Mouse (Mus musculus): ENCODE results near the gene Ppp1r2.

Gene Ppp1r2

DNA sequence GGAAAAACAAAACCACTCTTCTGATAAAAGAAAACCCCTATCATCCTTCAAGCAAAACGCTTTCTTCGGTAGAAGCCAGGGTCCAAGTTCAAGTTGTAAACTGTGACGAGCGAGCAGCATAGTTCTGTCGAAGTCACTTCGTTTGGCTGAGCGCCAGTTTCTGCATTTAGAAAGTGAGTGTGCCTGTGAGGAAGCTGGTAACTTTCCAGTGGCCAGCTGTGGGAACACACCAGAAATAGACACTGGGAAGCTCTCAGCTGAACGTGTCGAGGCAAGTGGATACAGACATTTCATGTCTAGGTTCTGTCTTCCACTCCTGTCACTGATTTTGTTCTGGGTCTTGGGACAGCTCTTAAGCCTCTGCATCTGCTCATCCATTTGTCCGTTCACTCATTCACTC is 15.2 kb upstream of the Ppp1r2 start:
- DNase-seq (ENCODE audit: low spot score in 2 of 2) = no peak

- no peak for DNase-seq (ENCODE audit: low spot score in 2 of 2)
These were observed 12.6 kb upstream of the Ppp1r2 start for GRCm38 (mm10) chr16:31287712-31288111.

DNA sequence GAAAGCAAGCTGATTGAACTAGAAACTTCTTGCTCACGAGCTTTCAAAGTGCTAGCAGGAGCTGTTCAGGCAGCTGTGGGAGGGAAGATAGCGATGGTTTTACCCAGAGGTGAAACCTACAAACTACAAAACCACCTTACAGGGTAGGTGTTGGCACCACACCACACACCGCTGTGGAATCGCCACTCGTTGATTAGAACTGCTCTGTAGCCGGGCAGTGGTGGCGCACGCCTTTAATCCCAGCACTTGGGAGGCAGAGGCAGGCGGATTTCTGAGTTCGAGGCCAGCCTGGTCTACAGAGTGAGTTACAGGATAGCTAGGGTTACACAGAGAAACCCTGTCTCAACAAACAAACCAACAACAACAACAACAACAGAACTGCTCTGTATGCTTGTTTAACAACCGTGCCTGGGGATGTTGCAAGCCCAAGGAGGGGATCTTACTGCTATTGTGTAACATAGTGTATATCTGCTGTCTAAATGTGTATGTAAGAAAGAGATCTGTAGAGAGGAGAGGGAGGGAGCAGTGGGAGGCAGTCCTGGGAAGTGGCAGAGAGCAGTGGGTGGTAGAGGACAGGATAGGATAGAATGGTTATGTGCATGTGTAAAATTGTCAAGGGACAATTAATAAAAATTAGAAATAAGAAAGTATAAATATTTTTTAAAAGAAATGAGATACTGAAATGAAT is 11.9 kb upstream of the Ppp1r2 start:
- DNase-seq (ENCODE audit: low spot score in 2 of 2) = no peak

DNA sequence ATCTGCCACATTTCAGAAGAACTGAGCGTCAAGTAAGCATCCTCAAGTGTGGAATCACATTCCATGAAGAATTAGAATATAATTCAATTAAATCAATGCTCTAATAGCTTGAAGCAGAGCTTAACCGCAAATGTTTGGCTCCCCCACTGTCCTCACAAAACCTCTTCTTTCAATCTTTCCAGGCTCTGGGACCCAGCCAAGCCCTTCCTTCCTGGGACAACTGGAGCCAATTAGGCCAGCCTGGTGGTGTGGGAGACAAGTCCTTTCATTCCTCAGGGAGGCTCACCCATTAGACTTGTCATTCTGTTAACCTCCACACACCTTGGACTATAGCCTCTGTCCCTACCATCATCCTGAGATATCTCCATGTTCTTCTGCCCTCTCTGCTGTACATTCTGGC is 6.9 kb upstream of the Ppp1r2 start:
- DNase-seq (ENCODE audit: low spot score in 2 of 2) = no peak

DNA sequence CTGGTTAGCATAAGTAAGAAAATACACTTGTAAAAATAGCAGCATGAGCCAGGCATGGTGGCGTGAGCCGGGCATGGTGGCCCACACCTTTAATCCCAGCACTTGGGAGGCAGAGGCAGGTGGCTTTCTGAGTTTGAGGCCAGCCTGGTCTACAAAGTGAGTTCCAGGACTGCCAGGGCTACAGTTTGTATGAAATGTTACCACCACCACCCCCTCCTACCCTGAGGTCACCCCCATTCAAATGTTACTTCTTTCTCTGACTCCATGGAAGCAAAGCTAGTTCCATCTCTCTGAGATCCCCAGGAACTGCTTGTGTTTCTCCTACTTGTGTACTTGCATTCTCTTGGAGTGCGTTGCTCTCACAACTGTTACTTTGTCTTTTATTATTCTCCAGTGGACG is 5.1 kb upstream of the Ppp1r2 start:
- DNase-seq (ENCODE audit: low spot score in 2 of 2) = no peak

DNA sequence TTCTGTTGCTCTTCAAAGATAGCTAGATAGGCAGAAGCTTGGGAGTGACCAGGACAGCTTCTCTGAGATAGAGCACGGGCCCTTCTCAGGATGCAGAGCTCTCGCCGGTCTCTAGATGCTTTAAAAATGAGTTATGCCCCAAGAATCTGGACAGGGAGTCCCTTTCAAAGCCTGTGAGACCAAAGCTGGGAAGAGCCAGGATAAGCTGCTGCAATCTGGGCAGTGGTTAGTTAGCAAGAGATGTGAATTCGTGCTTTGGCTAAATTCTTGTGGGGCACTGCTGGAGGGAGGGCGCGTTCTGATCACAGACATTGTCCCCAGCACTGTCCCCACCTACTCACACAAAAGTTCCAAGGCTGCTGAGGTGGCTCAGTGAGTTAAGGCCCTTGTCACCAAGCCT is 3.5 kb upstream of the Ppp1r2 start:
- DNase-seq (ENCODE audit: low spot score in 2 of 2) = no peak

DNA sequence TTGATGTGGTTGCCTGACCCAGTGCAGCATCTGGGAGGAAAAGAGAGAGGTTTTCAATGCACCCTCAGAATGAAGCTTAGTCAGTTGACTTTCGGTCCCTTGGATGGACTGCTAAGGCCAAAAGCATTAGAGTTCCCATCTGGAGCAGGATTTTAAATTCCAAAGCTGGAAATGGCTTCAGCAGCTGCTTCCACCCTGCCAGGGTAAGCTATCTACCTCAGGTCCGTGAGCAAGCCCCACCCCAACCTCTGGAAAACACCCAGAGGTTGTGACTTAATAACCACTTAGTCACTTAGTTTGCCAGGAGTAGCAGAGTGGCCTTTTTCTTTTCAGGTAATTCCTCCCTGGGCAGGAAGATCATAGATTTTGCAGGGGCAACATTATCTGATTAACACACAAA is 3.0 kb upstream of the Ppp1r2 start:
- no peak for DNase-seq (ENCODE audit: low spot score in 2 of 2)

GRCm38 (mm10) chr16:31276962-31277361 is 1.9 kb upstream of the Ppp1r2 start:
- DNase-seq (ENCODE audit: low spot score in 2 of 2) = no peak

DNA sequence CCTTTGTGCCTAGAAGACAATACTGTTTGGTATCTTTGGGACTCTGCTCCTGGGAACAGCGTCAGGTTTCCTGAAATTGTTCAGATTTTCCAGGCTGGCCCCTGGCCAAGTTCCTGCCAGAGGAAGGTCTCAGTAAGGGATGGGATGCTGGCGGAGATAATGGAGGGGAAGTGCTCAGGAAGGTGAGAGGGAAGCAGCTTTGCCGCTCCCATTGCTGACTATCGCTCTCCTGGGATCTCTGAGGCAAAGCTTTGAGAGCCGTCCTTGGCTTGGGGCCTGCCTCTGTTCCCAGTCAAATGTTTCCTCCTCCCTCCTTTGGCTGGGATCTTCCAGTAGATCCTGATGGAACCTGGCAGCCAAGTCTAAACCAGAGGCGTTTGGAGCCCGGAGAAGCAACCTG is 1.5 kb upstream of the Ppp1r2 start:
- DNase-seq (ENCODE audit: low spot score in 2 of 2) = no peak

DNA sequence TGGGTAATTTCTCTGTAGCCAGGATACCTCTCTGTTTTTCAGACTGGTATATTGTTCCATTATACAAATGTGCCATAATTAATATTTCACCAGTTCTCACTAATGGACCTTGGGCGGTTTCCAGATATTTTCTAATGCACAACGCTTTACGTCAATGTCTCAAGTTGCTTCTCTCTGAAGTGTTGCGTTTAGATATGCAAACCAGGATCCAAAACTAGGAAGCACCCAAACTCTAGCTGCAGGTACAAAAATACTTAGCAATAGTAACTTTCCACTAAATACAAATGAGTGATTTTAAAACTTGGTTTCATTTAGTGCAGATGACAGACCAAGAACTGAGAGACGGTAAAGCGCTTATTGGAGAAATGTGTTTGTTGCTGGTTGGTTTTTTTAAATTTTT is 993 bp downstream of the Ppp1r2 start:
- DNase-seq (ENCODE audit: low spot score in 2 of 2) = no peak

- no peak for DNase-seq (ENCODE audit: low spot score in 2 of 2)
These were observed 8.4 kb downstream of the Ppp1r2 start for GRCm38 (mm10) chr16:31266692-31267091.

DNA sequence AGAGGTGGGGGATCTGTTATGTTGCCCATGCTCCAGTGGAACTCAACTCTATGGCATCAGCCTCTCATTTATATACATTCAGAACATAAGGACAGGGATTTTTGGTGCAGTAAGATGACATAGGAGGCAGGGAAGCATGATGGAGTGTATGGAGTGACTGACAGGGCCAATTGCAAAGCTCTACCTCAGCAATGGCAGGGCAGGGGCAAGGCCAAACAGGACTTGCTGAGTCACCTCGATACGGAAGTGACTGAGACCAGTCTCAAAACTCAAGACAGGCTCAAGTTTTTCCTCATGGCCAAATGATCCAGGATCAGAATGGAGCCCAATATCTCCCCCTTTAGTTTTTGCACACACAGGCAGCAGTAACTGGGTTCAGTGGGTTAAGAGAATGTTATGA is 18.9 kb downstream of the Ppp1r2 start:
- DNase-seq (ENCODE audit: low spot score in 2 of 2) = no peak

- DNase-seq (ENCODE audit: low spot score in 2 of 2) = no peak
These were observed 19.4 kb downstream of the Ppp1r2 start for GRCm38 (mm10) chr16:31255685-31256084.

DNA sequence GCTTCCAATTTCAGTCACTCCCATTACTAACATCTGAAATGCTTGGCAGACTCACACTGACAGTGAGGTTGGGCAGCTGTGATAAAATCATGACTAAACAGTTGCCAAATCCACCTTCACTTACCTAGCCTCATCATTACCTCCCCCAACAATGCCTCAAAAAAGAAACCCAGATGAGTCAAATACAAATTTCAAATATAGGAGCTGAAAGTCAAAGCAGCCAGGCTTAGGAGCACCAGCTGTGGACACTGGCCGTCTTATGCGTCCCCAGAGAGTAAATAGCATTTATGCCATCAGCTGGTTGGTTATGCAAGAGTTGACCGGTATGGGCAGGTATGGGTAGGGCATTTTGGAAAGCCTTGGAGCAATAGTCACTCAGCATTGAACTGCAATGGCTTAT is 25.7 kb downstream of the Ppp1r2 start:
- no peak for DNase-seq (ENCODE audit: low spot score in 2 of 2)

GRCm38 (mm10) chr16:31248717-31249116 is 26.4 kb downstream of the Ppp1r2 start:
- no peak for DNase-seq (ENCODE audit: low spot score in 2 of 2)

DNA sequence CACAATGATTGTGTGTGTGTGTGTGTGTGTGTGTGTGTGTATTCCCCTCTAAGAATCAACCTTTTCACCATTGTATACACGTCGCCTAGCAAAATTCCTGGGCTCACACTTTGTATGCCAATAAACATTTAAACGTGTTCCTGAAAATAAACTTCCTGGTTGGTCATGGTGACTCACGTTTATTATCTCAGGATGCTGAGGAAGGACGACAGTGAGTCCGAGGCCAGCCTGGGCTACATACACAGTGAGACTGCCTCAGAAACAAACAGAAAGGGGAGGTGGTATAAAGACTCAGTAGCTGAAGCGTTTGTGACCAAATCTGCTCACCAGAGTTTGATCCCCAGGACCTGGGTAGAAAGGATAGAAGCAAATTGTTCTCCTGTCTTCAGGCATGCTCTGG is 27.6 kb downstream of the Ppp1r2 start:
- no peak for DNase-seq (ENCODE audit: low spot score in 2 of 2)

- DNase-seq (ENCODE audit: low spot score in 2 of 2) = no peak
These were observed 31.0 kb downstream of the Ppp1r2 start for GRCm38 (mm10) chr16:31244053-31244452.

DNA sequence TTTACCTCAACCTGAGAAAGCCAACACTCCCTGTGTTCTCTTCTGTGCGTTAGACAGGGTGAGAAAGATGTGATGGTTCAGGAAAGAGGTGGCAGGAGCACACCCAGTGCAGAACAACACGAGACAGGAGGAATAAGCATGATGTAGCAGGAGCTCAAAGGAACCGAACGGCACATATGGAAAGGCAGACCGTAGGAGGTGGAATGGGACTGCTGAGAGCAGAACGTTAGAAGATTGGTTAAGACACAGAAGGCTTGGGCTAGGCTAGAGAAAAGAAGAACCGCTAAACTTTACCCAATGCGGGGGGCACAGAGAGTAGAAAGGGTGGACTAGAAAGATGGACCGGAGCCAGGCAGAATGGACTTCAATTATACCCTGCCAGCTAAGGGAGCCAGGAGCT is 33.6 kb downstream of the Ppp1r2 start:
- no peak for DNase-seq (ENCODE audit: low spot score in 2 of 2)

GRCm38 (mm10) chr16:31240569-31240968 is 34.5 kb downstream of the Ppp1r2 start:
- no peak for DNase-seq (ENCODE audit: low spot score in 2 of 2)

DNA sequence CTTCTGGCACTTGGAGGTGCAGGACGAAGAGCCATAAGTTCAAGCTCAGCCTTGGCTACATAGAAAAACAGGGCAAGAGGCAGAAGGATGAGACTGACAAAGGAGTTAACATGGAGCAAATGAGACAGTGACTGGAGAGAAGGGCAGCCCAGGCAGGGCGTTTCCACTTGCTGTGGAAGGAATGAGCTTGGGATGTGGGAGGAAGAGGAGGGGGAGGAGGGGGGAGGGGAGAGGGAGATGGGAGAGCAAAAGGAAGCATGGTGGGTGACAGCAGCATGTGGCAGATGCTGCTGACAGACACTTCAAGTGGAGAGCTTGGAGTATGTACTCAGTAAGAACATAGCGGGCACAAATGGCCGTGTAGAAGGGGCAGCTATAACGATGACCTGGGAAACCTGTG is 36.8 kb downstream of the Ppp1r2 start:
- DNase-seq (ENCODE audit: low spot score in 2 of 2) = no peak

DNA sequence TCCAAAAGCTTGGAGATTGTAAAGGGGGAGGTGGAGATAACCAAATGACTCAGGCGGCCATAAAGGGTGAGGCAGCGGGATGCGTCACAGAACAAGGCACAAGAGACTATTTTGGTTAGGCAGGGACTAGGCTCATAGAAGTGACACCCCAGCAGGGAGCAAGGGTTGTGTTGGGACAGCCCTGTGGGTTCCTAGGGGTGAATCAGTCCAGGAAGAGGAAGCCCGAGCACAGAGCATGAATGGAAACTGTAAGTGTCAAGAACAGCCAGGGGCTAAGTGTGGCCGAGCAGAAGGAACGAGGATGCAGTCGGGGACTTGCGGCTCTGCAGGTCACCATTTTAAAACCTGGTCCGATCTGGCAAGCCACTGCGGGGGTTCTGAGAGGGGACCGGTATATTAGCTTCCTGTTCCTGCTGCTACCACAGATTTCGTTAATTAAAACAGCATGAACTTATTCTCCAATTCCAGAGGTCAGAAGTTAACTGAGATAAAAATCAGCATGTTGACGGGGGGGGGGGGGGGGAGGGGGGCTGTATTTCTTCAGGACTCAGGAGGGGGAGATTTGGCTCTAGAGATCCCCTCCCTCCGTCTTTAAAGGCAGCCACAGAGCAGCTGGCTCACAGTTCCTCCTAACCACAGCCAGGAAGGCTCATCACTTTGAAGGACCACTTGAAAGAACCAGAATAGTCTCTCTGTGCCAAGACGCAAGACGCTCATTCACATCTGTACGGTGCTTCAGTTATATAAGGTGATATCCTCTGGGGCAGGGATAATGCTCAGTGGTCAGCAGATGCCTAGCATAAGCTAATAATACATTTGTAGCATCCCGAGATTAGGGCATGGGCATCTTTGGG is 39.4 kb downstream of the Ppp1r2 start:
- DNase-seq (ENCODE audit: low spot score in 2 of 2) = peak; percentile 36 to 37

- DNase-seq (ENCODE audit: low spot score in 2 of 2) = no peak
These were observed 40.1 kb downstream of the Ppp1r2 start for GRCm38 (mm10) chr16:31234808-31235456.

GRCm38 (mm10) chr16:31234356-31234755 is 40.7 kb downstream of the Ppp1r2 start:
- no peak for DNase-seq (ENCODE audit: low spot score in 2 of 2)

All from natural killer cell, adult 2 months (primary cell).